Mouse (Mus musculus): ENCODE measurements at regions not wholly inside any gene's neighbourhood (a gene's known extent, or its start where the extent isn't known, plus 50 kb on each side); places are given as distances from the start of the nearest gene placed in this dataset.

GRCm38 (mm10) chr7:117939618-117940017 lies 176.4 kb downstream of the Rps15a start:
- no peaks in the 10 kb centered on the region for H3K9me3 ChIP-seq (replicated peaks; ENCODE audit: control insufficient read depth, low read length)
- H3K4me2 ChIP-seq (ENCODE audit: low read depth, low read length) = no peak overlapping the region
- no peak overlapping the region for H3K9ac ChIP-seq (ENCODE audit: low read depth, low read length)
- H3K27ac ChIP-seq (ENCODE audit: low read length) = no peak overlapping the region
- 64% methylated on average over 7 of the region's 7 CpGs for WGBS (ENCODE audit: insufficient replicate concordance)
- H3K4me3 ChIP-seq (ENCODE audit: low read depth, low read length) = no peak overlapping the region
- no peaks in the 10 kb centered on the region for H3K27me3 ChIP-seq (ENCODE audit: control insufficient read depth, insufficient read depth, low read depth, low read length)
- ATAC-seq (ENCODE audit: low read depth) = no peak
- no peaks in the 10 kb centered on the region for H3K36me3 ChIP-seq (ENCODE audit: control insufficient read depth, insufficient read depth)
- no peaks in the 10 kb centered on the region for H3K4me1 ChIP-seq (ENCODE audit: control insufficient read depth, low read depth, low read length)

DNA sequence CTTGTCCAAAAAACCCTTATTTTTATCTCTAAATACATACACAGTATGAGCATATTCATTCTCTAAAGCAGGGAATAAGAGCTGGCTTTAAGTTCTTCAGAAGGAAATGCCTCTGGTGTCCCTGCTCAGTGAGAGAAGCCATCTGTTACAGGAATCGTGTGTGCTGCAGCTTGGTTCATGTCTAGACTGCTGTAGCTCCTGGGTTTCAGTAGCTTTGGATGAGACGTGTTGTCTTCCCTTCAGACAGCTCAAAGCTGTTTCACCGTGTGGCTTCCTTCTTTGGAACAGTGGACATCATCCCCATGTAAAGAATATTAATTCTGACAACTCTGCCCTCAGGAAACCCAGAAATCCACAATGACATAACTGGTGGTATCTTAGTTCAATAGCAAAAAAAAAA lies 181.1 kb downstream of the Rps15a start:
- WGBS (ENCODE audit: insufficient replicate concordance) = 40% methylated on average over 3 of the region's 3 CpGs
- no peak for ATAC-seq (ENCODE audit: low read depth)
- no peak overlapping the region for H3K4me2 ChIP-seq (ENCODE audit: low read depth, low read length)

DNA sequence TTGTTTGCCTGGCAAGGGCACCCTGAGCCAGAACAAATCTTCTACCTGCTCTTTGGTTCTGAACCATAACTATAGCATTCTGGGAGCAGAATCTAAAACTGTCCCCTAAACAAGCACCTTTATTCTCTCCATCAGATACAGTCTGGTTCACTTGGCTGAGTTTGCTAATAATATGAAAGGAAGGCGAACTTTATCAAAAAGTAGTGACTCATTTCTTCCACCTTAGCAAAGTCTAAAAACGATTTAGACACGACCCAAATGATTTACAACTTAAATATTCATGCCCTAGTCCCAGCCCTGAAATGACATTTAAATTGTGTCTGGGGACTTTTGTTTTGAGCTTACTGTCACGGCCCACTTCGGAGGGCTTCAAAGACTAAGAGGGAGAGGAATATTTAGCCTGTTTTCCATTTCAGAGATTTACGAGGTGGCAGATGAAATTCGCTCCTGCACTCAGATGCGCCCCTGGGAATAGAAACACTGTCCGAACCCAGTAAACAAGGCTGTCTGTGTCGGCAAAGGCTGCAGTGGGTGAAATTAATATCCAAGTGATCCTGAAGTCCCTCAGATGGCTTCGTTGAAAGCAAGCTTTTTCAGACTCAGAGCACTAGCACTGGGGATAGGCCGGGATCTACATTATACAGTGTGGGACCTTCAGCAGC lies 184.6 kb downstream of the Rps15a start:
- no peaks in the 10 kb centered on the region for H3K27me3 ChIP-seq (ENCODE audit: control insufficient read depth, insufficient read depth, low read depth, low read length)
- no peak overlapping the region for H3K9ac ChIP-seq (ENCODE audit: low read depth, low read length)
- no peaks in the 10 kb centered on the region for H3K4me1 ChIP-seq (ENCODE audit: control insufficient read depth, low read depth, low read length)
- H3K4me2 ChIP-seq (ENCODE audit: low read depth, low read length) = no peak overlapping the region
- ATAC-seq (ENCODE audit: low read depth) = no peak
- no peaks in the 10 kb centered on the region for H3K36me3 ChIP-seq (ENCODE audit: control insufficient read depth, insufficient read depth)
- no peak overlapping the region for H3K27ac ChIP-seq (ENCODE audit: low read length)
- WGBS (ENCODE audit: insufficient replicate concordance) = 69% methylated on average over 12 of the region's 12 CpGs
- no peaks in the 10 kb centered on the region for H3K9me3 ChIP-seq (replicated peaks; ENCODE audit: control insufficient read depth, low read length)
- no peak overlapping the region for H3K4me3 ChIP-seq (ENCODE audit: low read depth, low read length)

More for the DNA sequence above, 181.1 kb downstream of the Rps15a start:
- Histone ChIP-seq H3K27ac (ENCODE audit: low read length) (no peak overlapping the region), H3K4me3 (ENCODE audit: low read depth, low read length) (no peak overlapping the region), H3K36me3 (ENCODE audit: control insufficient read depth, insufficient read depth) (no peaks in the 10 kb centered on the region), H3K4me1 (ENCODE audit: control insufficient read depth, low read depth, low read length) (no peaks in the 10 kb centered on the region), H3K9ac (ENCODE audit: low read depth, low read length) (no peak overlapping the region), H3K27me3 (ENCODE audit: control insufficient read depth, insufficient read depth, low read depth, low read length) (no peaks in the 10 kb centered on the region), H3K9me3 (replicated peaks; ENCODE audit: control insufficient read depth, low read length) (no peaks in the 10 kb centered on the region)

DNA sequence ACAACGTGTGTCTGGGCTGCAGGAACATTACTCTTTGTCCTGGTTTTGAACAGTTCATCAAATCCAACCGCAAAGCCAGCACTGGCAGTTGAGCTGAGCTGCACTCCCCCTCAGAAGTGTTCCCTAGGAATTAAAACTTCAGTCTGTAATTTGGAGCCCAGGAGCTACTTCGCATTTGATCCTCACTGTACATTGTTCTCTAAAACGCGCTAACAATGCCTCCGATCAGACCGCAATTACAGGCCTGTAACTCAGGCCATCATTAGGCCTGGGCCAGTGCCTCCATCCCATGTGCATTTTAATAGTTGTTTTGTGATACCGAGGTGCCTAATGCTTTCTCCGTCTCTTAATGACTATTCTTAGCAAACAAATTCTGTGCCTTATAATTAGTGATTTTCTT lies 185.6 kb downstream of the Rps15a start:
- Histone ChIP-seq H3K4me3 (ENCODE audit: low read depth, low read length) (no peak overlapping the region), H3K27me3 (ENCODE audit: control insufficient read depth, insufficient read depth, low read depth, low read length) (no peaks in the 10 kb centered on the region), H3K4me1 (ENCODE audit: control insufficient read depth, low read depth, low read length) (no peaks in the 10 kb centered on the region), H3K9ac (ENCODE audit: low read depth, low read length) (no peak overlapping the region), H3K9me3 (replicated peaks; ENCODE audit: control insufficient read depth, low read length) (no peaks in the 10 kb centered on the region), H3K4me2 (ENCODE audit: low read depth, low read length) (no peak overlapping the region), H3K36me3 (ENCODE audit: control insufficient read depth, insufficient read depth) (no peaks in the 10 kb centered on the region), H3K27ac (ENCODE audit: low read length) (no peak overlapping the region)
- no peak for ATAC-seq (ENCODE audit: low read depth)
- 65% methylated on average over 9 of the region's 9 CpGs for WGBS (ENCODE audit: insufficient replicate concordance)

- Histone ChIP-seq H3K27ac (ENCODE audit: low read length) (no peak overlapping the region), H3K36me3 (ENCODE audit: control insufficient read depth, insufficient read depth) (no peaks in the 10 kb centered on the region), H3K4me1 (ENCODE audit: control insufficient read depth, low read depth, low read length) (no peaks in the 10 kb centered on the region), H3K27me3 (ENCODE audit: control insufficient read depth, insufficient read depth, low read depth, low read length) (no peaks in the 10 kb centered on the region), H3K9ac (ENCODE audit: low read depth, low read length) (no peak overlapping the region), H3K4me2 (ENCODE audit: low read depth, low read length) (no peak overlapping the region), H3K4me3 (ENCODE audit: low read depth, low read length) (no peak overlapping the region), H3K9me3 (replicated peaks; ENCODE audit: control insufficient read depth, low read length) (no peaks in the 10 kb centered on the region)
- 4% methylated on average over 1 of the region's 1 CpGs for WGBS (ENCODE audit: insufficient replicate concordance)
- no peak for ATAC-seq (ENCODE audit: low read depth)
These were observed 189.6 kb downstream of the Rps15a start for GRCm38 (mm10) chr7:117926396-117926795.

DNA sequence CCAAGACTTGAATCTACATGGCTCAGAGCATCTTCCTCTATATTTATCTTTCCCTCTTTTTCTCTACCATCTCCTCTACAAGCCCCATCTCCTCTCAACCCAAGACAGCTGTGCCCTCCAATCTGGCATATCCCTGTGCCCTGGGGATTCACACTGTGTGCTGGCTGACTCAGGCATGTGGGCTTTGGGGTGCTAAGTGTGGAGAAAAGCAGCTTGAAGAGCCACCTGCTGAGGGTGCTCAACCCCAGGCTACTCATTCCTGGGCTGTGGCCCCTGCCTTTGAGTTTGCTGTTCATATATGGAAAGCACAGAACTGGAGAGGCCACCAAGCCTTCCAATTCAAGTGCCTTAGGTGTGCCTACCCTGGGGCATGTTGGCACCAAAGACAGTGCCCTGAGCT lies 193.7 kb downstream of the Rps15a start:
- no peaks in the 10 kb centered on the region for H3K4me1 ChIP-seq (ENCODE audit: control insufficient read depth, low read depth, low read length)
- H3K4me2 ChIP-seq (ENCODE audit: low read depth, low read length) = no peak overlapping the region
- H3K27ac ChIP-seq (ENCODE audit: low read length) = no peak overlapping the region
- no peak overlapping the region for H3K9ac ChIP-seq (ENCODE audit: low read depth, low read length)
- no peaks in the 10 kb centered on the region for H3K27me3 ChIP-seq (ENCODE audit: control insufficient read depth, insufficient read depth, low read depth, low read length)
- H3K4me3 ChIP-seq (ENCODE audit: low read depth, low read length) = no peak overlapping the region
- H3K9me3 ChIP-seq (replicated peaks; ENCODE audit: control insufficient read depth, low read length) = no peaks in the 10 kb centered on the region
- no peaks in the 10 kb centered on the region for H3K36me3 ChIP-seq (ENCODE audit: control insufficient read depth, insufficient read depth)
- ATAC-seq (ENCODE audit: low read depth) = no peak

- Histone ChIP-seq H3K36me3 (ENCODE audit: control insufficient read depth, insufficient read depth) (no peaks in the 10 kb centered on the region), H3K4me2 (ENCODE audit: low read depth, low read length) (no peak overlapping the region), H3K9ac (ENCODE audit: low read depth, low read length) (no peak overlapping the region), H3K4me3 (ENCODE audit: low read depth, low read length) (no peak overlapping the region), H3K27me3 (ENCODE audit: control insufficient read depth, insufficient read depth, low read depth, low read length) (no peaks in the 10 kb centered on the region), H3K27ac (ENCODE audit: low read length) (no peak overlapping the region), H3K9me3 (replicated peaks; ENCODE audit: control insufficient read depth, low read length) (no peaks in the 10 kb centered on the region), H3K4me1 (ENCODE audit: control insufficient read depth, low read depth, low read length) (no peaks in the 10 kb centered on the region)
- WGBS (ENCODE audit: insufficient replicate concordance) = 71% methylated on average over 10 of the region's 10 CpGs
- ATAC-seq (ENCODE audit: low read depth) = no peak
These were observed 197.6 kb downstream of the Rps15a start for GRCm38 (mm10) chr7:117918206-117918995.

DNA sequence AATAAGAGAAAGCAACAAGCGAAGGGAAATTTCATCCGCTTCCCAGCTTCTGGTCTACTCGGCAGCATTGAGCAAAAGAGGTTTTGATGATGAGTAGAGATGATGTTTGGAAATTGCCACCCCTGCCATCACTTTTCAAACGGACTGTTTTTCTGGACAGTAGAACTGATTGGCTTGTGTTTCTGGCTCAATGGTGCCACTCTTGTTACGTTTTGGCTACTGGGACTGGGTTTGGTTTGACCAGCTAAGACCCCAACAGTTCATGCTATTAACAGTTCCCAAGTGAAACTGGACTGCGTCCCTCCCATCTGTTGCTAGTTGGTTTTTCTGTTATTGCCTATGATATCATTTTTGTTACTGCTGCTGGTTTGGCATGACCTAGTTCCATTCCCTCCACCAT lies 199.1 kb downstream of the Rps15a start:
- WGBS (ENCODE audit: insufficient replicate concordance) = 74% methylated on average over 6 of the region's 6 CpGs
- Histone ChIP-seq H3K4me3 (ENCODE audit: low read depth, low read length) (no peak overlapping the region), H3K9me3 (replicated peaks; ENCODE audit: control insufficient read depth, low read length) (no peaks in the 10 kb centered on the region), H3K36me3 (ENCODE audit: control insufficient read depth, insufficient read depth) (no peaks in the 10 kb centered on the region), H3K27me3 (ENCODE audit: control insufficient read depth, insufficient read depth, low read depth, low read length) (no peaks in the 10 kb centered on the region), H3K4me2 (ENCODE audit: low read depth, low read length) (no peak overlapping the region), H3K4me1 (ENCODE audit: control insufficient read depth, low read depth, low read length) (no peaks in the 10 kb centered on the region), H3K9ac (ENCODE audit: low read depth, low read length) (no peak overlapping the region), H3K27ac (ENCODE audit: low read length) (no peak overlapping the region)
- ATAC-seq (ENCODE audit: low read depth) = no peak

DNA sequence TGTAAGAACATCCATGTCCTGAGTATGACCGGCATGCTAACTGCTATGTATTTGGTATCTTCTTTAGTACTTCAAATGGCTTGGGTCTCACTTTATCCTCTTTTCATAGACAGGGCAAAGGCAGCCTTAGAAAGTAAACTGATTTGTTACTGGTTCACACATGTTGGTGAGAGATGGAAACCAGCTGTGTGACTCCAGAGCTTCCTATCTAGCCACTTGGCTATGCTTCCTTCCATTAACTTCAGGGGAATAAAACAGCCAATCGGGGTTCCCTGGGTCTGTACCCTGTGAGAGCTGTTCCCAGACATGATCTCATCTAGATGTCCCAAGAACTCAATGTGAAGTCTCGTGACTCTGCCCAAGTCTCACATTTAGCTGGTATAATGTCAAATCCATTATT lies 203.5 kb downstream of the Rps15a start:
- no peak for ATAC-seq (ENCODE audit: low read depth)

More for the DNA sequence above, 203.5 kb downstream of the Rps15a start:
- no peak overlapping the region for H3K4me2 ChIP-seq (ENCODE audit: low read depth, low read length)
- H3K9me3 ChIP-seq (replicated peaks; ENCODE audit: control insufficient read depth, low read length) = no peaks in the 10 kb centered on the region
- no peaks in the 10 kb centered on the region for H3K27me3 ChIP-seq (ENCODE audit: control insufficient read depth, insufficient read depth, low read depth, low read length)
- H3K4me3 ChIP-seq (ENCODE audit: low read depth, low read length) = no peak overlapping the region
- H3K27ac ChIP-seq (ENCODE audit: low read length) = no peak overlapping the region
- H3K4me1 ChIP-seq (ENCODE audit: control insufficient read depth, low read depth, low read length) = no peaks in the 10 kb centered on the region
- no peaks in the 10 kb centered on the region for H3K36me3 ChIP-seq (ENCODE audit: control insufficient read depth, insufficient read depth)
- H3K9ac ChIP-seq (ENCODE audit: low read depth, low read length) = no peak overlapping the region
- 53% methylated on average over 3 of the region's 3 CpGs for WGBS (ENCODE audit: insufficient replicate concordance)

All from liver, embryonic 16.5 days (tissue).